Mouse (Mus musculus) embryonic facial prominence, embryonic 13.5 days (tissue): ENCODE measurements around the gene Ss18l1. TPM values are rescaled to one million over a fixed set of nuclear protein-coding genes. Genes with fewer than 3 reads are reported as not detected.

Source experiments
- ATAC-seq: fragments of 200-750 bp; cut with Nextera tagmentation; 2 replicates; pipeline ENCODE4 v1.8.0; 2017; ENCODE audit warnings: low read depth; ENCODE audit not compliant: insufficient number of reproducible peaks, insufficient read depth, low FRiP score, low TSS enrichment
- H3K27ac ChIP-seq: fragments of 300-500 bp; sonication (generic); 2 replicates; pipeline ENCODE4 v1.5.1; 2015; ENCODE audit warnings: moderate library complexity, mild to moderate bottlenecking, inconsistent platforms
- H3K27me3 ChIP-seq: fragments of 300-500 bp; sonication (generic); 2 replicates; pipeline ENCODE4 v1.6.1; 2015; ENCODE audit warnings: mild to moderate bottlenecking, inconsistent platforms
- H3K36me3 ChIP-seq: fragments of 300-500 bp; sonication (generic); 2 replicates; pipeline ENCODE4 v1.6.1; 2015; ENCODE audit warnings: mild to moderate bottlenecking, inconsistent platforms
- H3K4me1 ChIP-seq: fragments of 300-500 bp; sonication (generic); 2 replicates; pipeline ENCODE4 v1.6.1; 2015; ENCODE audit warnings: inconsistent platforms
- H3K4me2 ChIP-seq: fragments of 300-500 bp; sonication (generic); 2 replicates; pipeline ENCODE4 v1.6.1; 2015; ENCODE audit warnings: moderate library complexity, mild to moderate bottlenecking, inconsistent platforms
- H3K4me3 ChIP-seq: fragments of 300-500 bp; sonication (generic); 2 replicates; pipeline ENCODE4 v1.5.1; 2015; ENCODE audit warnings: mild to moderate bottlenecking, inconsistent platforms
- H3K9ac ChIP-seq: fragments of 300-500 bp; sonication (generic); 2 replicates; pipeline ENCODE4 v1.6.1; 2015; ENCODE audit warnings: mild to moderate bottlenecking, inconsistent platforms
- H3K9me3 ChIP-seq: fragments of 300-500 bp; sonication (generic); 2 replicates; pipeline ENCODE4 v1.6.1; 2016; ENCODE audit warnings: inconsistent platforms
- WGBS: fragments of 180-500 bp; shearing (Covaris S2); methylation state at CpG from one replicate; pipeline ENCODE4 v1.1.7; 2015; ENCODE audit warnings: mixed read lengths; 5-methylcytosine and 5-hydroxymethylcytosine counted together
- polyA plus RNA-seq: library from polyadenylated mRNA; unstranded; fragments of >200 nt; fragmentation: Nextera tagmentation; extraction: Ambion mirVana; gene quantifications from 2 replicates; pipeline ENCODE4 v1.2.1, GENCODE M21; 2015

Gene Ss18l1
- polyA plus RNA-seq, 1 experiment from 2014 or later = 6.2 TPM

DNA sequence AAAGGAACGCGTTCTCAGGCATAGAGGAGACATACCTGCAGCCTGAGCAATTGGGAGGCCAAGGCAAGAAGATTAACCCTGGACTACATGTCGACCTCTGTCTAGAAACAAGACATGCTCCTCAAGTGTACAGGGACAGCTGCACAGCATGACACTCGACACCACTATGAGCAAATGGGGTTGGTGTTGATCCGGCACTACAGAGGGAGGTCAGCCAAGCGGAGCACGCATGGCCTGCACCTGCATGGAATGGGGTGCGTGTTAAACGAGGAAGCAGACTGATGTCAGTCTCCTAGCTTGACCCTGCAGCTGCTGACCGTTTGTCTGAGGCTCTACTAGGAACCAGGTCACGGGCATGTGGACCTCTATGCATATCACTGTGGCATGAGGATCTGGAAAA is 48.0 kb downstream of the Ss18l1 start:
- Histone ChIP-seq H3K27me3 (peaks cover under 1% of the 10 kb centered on the region; the same call in 1 of the 2 replicates), H3K4me1 (peaks cover under 1% of the 10 kb centered on the region; the same call in 1 of the 2 replicates), H3K36me3 (peaks cover 13% of the 10 kb centered on the region; the same call in 1 of the 2 replicates), H3K9me3 (no peaks in the 10 kb centered on the region), H3K4me2 (no peak overlapping the region), H3K4me3 (no peak overlapping the region), H3K9ac (no peak overlapping the region), H3K27ac (no peak overlapping the region)
- no peak for ATAC-seq
- 51% methylated on average over 11 of the region's 11 CpGs for WGBS

DNA sequence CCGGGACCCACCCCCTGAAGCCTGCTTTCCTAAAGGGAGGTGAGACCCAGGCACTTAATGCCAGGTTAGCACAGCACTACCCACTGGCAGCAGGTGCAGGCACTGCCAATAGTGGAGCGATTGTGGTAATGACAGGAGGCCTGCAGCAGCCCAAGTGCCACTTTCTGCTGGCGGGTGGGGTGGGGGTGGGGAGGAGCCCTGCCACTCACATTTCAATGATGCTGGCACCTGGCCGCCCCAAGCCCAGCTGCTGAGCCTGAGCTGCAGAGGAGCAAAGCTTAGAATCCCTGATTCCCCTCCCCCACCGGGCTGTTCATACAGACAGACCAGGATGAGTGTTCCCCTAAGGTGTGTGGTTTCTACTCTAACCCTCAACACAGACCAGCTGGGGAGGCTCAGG is 53.4 kb downstream of the Ss18l1 start:
- Histone ChIP-seq H3K4me2 (no peak overlapping the region), H3K9ac (no peak overlapping the region), H3K4me3 (no peak overlapping the region), H3K4me1 (0 out of 2 replicates have a peak, but pooled peaks cover 4% of the 10 kb centered on the region), H3K36me3 (no peaks in the 10 kb centered on the region), H3K27me3 (peaks cover 49% of the 10 kb centered on the region), H3K27ac (no peak overlapping the region), H3K9me3 (no peaks in the 10 kb centered on the region)
- WGBS = 24% methylated on average over 5 of the region's 5 CpGs
- ATAC-seq = 0 out of 2 replicates have a peak, but pooled peaks have one; percentile 26

DNA sequence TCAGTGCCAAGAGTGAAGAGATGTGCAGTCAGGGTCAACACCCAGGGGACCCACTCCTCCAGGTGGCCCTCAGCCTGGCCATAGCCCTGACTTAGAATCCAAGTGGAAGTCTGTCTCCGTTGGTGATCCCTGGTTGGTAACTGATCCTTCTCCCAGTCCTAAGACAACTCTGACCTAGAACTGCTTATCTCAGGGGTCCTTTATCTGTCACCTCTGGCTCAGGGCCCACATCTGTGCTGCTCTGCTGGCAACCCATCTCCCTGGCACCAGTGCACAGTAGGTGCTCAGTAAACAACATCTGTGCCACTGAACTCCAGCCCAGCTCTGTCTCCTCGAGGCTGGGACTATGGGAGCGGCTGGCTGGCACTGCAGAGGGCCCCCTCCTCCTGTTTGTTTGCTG is 55.3 kb downstream of the Ss18l1 start:
- ATAC-seq = no peak
- Histone ChIP-seq H3K9ac (no peak overlapping the region), H3K27me3 (peaks cover 68% of the 10 kb centered on the region), H3K4me3 (no peak overlapping the region), H3K36me3 (no peaks in the 10 kb centered on the region), H3K4me2 (no peak overlapping the region), H3K9me3 (no peaks in the 10 kb centered on the region), H3K4me1 (0 out of 2 replicates have a peak, but pooled peaks cover 4% of the 10 kb centered on the region), H3K27ac (no peak overlapping the region)
- 62% methylated on average over 3 of the region's 3 CpGs for WGBS

DNA sequence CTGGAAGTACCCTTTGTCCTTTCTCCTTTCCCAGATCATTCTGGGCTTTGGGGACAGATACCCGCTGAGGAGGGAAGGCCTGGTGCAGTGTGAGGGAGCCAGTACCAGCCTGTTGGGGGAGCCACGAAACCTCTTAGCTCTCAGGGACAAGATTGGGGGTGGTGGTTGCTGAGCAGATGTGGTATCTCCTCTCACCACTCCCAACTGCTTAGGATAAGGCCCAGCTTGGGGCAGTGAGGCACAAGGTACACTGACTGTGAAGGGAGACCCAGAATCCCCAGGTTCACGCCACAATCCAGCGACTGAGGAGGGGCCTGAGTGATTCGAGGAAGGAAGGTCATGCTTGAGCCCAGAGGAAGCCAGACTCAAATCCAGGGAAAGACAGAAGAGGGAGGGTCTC is 55.9 kb downstream of the Ss18l1 start:
- no peaks in the 10 kb centered on the region for H3K36me3 ChIP-seq
- WGBS = 37% methylated on average over 5 of the region's 5 CpGs
- ATAC-seq = no peak
- H3K4me3 ChIP-seq = no peak overlapping the region
- no peak overlapping the region for H3K27ac ChIP-seq
- no peaks in the 10 kb centered on the region for H3K9me3 ChIP-seq
- H3K4me1 ChIP-seq = peaks cover 9% of the 10 kb centered on the region
- no peak overlapping the region for H3K9ac ChIP-seq
- no peak overlapping the region for H3K4me2 ChIP-seq
- peaks cover 74% of the 10 kb centered on the region for H3K27me3 ChIP-seq

DNA sequence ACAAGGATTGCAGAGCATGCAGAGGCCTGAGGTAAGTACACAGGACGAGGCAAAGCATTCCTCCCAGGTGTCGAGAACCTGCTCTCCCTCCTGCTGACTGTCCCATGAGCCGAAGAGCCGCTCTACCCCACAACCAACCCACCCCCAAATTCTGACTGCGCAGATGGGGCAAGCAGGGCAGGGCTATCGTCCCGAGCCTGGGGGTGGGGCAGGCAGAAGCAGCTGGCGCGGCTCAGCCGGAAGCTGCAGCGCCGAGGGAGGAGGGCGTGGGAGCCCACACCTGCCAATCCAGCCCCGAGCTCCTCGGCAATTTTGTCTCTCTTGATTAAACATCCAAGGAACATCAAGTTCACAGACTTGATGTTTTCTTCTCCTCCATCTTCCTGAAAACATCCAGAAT is 57.2 kb downstream of the Ss18l1 start:
- 7% methylated on average over 15 of the region's 15 CpGs for whole genome bisulfite sequencing
- Histone ChIP-seq H3K9ac (no peak overlapping the region), H3K4me1 (peaks cover 21% of the 10 kb centered on the region), H3K27me3 (peaks cover 87% of the 10 kb centered on the region), H3K36me3 (no peaks in the 10 kb centered on the region), H3K4me3 (no peak overlapping the region), H3K27ac (no peak overlapping the region), H3K9me3 (no peaks in the 10 kb centered on the region), H3K4me2 (peak overlapping the region; percentile 32; the same call in 1 of the 2 replicates)
- ATAC-seq = no peak

DNA sequence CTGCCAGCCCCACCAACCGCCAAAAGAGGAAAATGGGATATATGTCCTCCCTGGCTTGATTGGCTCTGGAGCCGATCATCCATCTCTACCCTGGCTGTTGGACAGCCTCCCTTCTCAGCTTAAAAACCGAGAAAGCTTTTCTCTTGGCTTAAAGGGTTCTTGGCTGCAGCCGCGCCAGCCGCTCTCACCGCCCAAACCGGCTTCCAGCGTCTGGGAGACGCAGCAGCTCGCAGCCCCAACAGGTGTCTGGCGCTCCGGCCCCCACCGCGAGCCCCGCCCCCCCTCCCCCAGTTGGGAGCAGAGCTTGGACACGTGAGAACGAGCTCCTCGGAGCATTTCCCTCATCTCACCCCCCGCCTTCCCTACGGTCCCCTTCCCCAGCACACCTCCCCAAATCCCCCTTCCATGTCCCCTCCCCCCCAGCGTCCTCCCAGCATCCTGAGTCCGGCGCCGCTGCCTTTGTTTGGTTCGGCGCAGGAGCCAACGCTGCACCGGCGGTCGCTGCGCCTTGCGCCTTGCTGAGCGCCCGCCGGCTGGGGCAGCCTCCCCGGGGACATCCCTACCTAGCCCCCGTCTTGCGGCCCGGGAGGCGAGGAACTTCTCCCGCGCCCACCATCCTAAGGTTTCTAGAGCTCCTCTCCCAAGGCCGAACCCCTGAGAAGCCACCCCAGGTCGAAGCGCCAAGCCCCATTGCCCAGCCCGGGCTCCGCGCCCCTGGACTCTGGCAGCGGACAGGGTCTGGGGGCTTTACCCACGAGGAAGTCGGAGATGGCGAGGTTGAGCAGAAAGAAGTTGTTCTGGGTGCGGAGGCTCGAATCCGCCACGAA is 61.1 kb downstream of the Ss18l1 start:
- Histone ChIP-seq H3K27ac (no peak overlapping the region), H3K27me3 (peaks cover 84% of the 10 kb centered on the region), H3K9me3 (no peaks in the 10 kb centered on the region), H3K4me3 (peak overlapping the region; percentile 49), H3K4me2 (peak overlapping the region; percentile 99), H3K9ac (peak overlapping the region; percentile 37; the same call in 1 of the 2 replicates), H3K36me3 (no peaks in the 10 kb centered on the region), H3K4me1 (peaks cover 24% of the 10 kb centered on the region)
- WGBS = 2% methylated on average over 55 of the region's 57 CpGs
- no peak for ATAC-seq

DNA sequence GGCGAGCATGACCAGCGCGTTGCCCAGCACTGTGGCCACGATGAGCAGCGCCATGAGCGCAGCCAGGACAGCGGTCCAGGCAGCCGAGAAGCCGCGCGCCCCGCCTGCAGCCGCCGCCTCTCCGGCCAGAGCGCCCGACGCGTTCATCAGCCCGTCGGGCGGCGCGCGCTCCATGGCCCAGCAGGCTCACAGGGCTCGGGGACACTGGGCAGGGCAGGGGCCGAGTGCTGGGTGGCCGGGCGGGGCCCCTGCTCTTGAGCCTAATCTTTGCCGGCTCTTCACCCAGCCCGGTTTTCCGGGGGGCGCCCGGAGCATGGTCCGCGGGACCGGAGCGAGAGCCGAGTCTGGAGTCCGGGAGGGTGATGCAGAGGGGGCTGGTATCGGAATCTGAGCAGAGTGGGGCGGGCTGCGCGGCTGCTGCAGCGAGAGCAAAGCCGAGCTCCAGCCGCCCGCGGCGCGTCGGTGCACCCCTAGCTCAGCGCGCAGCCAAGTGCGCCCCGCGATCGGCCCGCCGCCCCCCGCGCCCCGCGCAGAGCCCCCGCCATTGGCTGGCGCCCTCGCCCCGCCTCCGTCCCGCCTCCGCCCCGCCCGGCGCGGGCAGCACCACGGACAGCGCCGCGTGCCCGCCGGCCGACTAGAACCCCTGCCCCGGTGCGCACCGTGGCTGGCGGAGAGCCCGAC is 61.8 kb downstream of the Ss18l1 start, which contains the start of gene Hrh3:
Gene Hrh3, minus strand, starts transcription at position 511 of the 681 bp plus-strand sequence.
- Histone ChIP-seq H3K36me3 (no peaks in the 10 kb centered on the region), H3K4me3 (peak within 1 kb of the TSS; percentile 49), H3K9me3 (no peaks in the 10 kb centered on the region), H3K27ac (no peak within 1 kb of the TSS), H3K4me1 (peaks cover 24% of the 10 kb centered on the region), H3K9ac (peak within 1 kb of the TSS; percentile 37; the same call in 1 of the 2 replicates), H3K27me3 (peaks cover 77% of the 10 kb centered on the region), H3K4me2 (peak within 1 kb of the TSS; percentile 99)
- WGBS = under 1% methylated on average over 66 of the region's 87 CpGs
- ATAC-seq = peak; percentile 74

DNA sequence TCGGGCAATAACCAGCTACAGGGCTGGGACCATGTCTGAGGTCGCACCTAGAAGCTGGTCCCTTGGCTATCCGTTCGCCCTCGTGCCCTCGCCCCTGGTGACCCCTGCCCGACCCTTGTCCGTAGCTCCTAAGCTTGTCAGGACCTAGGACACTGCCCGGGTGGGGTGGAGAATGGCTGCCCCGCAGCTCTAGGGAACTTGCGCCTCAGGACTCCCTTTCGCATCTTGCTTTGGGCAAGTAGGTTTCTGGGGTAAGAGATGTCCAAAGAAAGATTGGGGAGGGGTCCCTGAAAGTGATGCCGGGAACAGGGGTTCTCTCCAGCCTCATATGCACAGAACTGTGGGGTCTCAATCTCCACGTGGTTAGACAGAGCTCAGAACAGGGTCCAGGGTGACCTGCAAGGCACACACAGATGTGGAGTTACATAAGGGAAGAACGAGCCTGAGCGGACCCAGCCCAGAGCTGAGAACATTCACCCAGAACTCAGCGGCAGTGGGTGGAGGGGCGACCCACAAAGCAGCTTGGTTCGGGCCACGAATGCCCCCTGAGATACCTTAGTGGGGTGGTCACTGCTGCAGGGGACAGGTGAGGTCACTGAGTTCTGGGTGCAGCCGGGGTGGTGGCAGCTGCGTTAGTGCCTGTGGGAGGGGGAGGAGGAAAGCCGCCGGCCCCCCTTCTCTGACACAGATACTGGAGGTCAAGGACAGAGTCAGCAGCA is 62.5 kb downstream of the Ss18l1 start:
- Histone ChIP-seq H3K4me2 (peak overlapping the region; percentile 99), H3K4me3 (peak overlapping the region; percentile 49), H3K9ac (no peak overlapping the region), H3K36me3 (no peaks in the 10 kb centered on the region), H3K27ac (no peak overlapping the region), H3K27me3 (peaks cover 70% of the 10 kb centered on the region), H3K9me3 (no peaks in the 10 kb centered on the region), H3K4me1 (peaks cover 20% of the 10 kb centered on the region)
- ATAC-seq = no peak
- 9% methylated on average over 24 of the region's 24 CpGs for WGBS

DNA sequence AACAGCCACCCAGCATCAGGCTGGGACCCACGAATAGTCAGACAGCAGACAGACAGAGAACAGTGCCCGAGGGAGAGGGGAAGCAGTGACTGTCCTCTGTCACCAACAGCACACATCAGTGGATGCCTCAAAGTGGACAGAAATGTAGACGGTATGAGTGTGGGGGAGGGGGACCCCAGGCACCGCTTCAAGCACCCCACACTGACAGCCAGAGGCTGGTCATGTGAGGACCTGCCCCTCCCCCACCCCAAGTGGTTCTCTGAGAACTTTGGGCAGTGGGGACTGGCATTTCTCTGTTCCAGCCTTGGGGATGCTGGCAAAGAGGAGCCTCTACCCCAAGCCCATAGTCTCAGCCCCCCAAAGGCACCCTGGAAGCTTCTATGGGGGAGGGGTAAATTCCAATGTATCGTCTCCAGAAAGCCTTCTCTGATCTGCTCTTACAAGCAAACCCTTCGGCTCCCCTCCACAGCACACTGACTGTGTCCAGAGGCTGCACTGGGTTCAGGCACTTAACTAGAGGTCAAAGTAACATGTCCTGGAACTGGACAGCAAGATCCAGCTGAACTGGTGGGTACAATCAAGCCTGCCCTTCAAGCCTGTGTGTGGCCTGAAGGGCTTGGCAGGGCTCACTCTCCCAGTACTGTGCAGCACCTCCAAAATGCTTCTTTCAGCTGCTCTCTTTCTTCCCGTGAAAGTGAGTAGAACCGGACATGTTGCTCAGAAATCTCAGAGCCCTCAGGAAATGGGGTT is 63.3 kb downstream of the Ss18l1 start:
- Histone ChIP-seq H3K4me3 (no peak overlapping the region), H3K4me1 (peaks cover 20% of the 10 kb centered on the region), H3K9ac (no peak overlapping the region), H3K4me2 (no peak overlapping the region), H3K36me3 (no peaks in the 10 kb centered on the region), H3K27ac (no peak overlapping the region), H3K9me3 (no peaks in the 10 kb centered on the region), H3K27me3 (peaks cover 62% of the 10 kb centered on the region)
- WGBS = 22% methylated on average over 8 of the region's 8 CpGs
- no peak for ATAC-seq

DNA sequence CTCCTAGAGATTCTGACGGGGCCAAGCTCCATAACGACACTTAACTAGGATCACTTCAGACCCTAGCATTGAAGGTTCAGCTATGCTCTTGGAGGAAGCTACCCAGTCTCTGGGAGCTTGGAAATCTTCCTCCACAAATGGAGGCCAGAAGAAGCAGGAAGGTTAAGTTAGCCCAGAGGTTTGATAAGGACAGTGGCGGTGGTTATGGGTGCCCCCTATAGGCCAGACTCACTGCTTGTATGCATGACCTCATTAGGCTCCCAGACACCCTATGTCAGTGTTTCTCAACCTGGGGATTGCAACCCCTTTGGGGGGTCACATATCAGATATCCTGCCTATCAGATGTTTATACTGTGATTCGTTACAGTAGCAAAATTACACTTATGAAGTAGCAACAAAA is 64.8 kb downstream of the Ss18l1 start:
- Histone ChIP-seq H3K9me3 (no peaks in the 10 kb centered on the region), H3K36me3 (no peaks in the 10 kb centered on the region), H3K4me3 (no peak overlapping the region), H3K27me3 (peaks cover 47% of the 10 kb centered on the region), H3K9ac (no peak overlapping the region), H3K4me2 (no peak overlapping the region), H3K27ac (no peak overlapping the region), H3K4me1 (peaks cover 20% of the 10 kb centered on the region)
- ATAC-seq = no peak
- 64% methylated on average over 4 of the region's 4 CpGs for WGBS

DNA sequence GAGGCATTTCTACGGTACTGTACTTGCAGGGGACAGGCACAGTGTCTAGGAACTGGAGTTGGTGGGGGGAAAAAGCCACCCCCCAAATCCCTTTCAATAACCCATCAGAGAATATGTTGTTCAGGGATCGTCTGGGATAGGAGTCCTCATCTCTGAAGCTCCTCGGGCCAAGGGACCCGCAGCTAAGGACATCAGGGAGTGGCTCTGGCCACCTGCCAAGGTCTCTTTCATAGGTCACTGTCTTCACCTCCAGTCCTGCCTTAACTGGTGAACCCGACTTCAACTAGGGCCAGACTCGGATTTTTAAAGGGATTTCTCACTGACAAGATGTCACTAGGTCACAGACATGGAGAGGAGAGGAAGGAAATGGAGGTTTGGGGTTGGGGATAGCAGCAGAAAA is 66.0 kb downstream of the Ss18l1 start:
- 65% methylated on average over 6 of the region's 6 CpGs for WGBS
- H3K9ac ChIP-seq = no peak overlapping the region
- ATAC-seq = no peak

More for the DNA sequence above, 66.0 kb downstream of the Ss18l1 start:
- H3K4me1 ChIP-seq = peaks cover 13% of the 10 kb centered on the region
- H3K27me3 ChIP-seq = peaks cover 35% of the 10 kb centered on the region
- H3K36me3 ChIP-seq = no peaks in the 10 kb centered on the region
- no peaks in the 10 kb centered on the region for H3K9me3 ChIP-seq
- no peak overlapping the region for H3K27ac ChIP-seq
- H3K4me2 ChIP-seq = no peak overlapping the region
- H3K4me3 ChIP-seq = no peak overlapping the region
